Mouse (Mus musculus): ENCODE data around the gene Osbpl7. TPM values are rescaled to one million over a fixed set of nuclear protein-coding genes. Genes with fewer than 3 reads are reported as not detected.

The Osbpl7 gene
- total RNA-seq, 2 experiments from 2014 or later: 16.0 to 16.9 TPM

DNA sequence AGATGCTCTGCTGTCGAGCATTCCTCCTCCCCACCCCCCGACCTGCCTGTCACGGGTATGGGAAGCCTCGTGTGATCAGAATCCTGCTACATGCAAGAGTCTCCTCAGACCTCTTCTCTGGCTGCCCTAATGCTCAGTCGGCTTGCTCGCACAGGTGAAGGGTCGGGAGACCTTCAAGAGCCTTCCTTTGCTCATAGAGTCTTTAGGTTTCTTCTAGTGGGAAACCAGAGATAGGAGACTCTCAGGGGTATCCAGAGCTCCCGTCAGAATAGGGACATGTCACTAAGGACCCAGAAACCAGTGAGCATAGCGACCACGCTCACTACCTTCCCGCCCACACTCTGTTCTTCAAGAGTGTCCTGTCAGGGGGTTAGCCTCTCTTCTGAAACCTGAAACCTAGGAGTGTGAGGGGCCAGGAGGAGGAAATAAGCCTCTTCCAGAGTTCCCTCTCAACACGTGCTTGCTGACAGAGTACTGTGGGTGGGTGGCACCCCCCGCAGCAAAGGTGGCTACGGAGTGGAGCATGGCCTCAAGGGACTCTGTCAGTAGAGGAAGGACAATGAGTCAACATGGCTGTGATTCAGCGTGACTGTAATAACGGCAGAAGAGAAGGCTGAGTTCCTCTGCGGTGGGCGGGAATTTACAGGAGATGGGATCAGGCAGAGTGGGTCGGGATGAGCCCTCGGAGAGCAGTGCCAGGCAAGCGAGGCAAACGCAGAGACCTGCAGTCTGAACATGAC, 33.1 kb downstream of the Osbpl7 start:
- DNase-seq: peak in 1 of 2 experiments; percentile 41

DNA sequence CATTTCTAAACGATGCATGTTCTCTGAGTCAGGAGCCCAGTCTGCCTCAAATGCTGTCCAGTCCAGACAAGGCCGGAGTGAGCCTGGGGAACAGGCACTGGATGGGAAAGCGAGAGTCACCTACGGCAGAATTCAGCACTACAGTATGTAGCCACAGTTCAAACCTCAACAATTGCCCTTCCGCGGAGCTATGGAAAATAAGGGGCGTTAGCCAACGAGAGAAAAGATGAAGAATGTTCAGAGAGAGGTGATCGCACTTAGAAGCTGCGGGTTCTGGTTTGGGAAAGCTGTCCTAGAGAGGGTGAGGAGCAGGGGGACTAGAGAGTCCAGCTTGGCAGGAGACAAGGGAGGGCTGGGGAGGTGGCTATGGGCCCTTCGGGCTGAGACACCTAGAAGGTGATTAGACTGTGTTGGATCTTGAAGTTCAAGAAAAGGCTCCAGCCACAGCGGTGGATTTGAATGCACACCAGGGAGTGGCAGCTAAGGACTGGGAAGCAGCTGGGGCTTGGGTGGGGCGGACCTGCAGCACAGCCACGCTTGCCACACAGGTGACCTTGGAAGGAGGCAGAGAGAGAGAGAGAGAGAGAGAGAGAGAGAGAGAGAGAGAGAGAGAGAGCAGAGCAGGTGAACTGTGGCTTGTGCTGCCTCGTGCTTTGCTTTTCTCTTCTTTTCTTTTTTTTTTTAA, 34.5 kb downstream of the Osbpl7 start:
- no peak for DNase-seq

DNA sequence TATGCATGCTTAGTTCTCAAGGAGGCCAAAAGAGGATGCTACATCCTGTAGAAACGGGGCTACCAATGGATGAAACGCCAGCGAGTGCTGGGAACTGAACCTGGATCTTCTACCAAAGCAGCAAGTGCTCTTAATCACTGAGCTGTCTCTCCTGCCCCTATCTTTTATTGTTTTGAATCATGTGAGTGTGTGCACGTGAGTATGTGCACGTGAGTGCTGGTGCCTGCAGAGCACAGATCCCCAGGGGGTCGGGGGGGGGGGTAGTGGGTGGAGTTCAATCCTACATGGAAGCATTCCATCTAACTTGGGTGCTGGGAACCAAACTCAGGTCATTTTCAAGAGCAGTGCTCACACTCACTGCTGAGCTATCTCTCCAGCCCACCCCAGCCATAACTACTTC, 35.9 kb downstream of the Osbpl7 start:
- DNase-seq: no peak

DNA sequence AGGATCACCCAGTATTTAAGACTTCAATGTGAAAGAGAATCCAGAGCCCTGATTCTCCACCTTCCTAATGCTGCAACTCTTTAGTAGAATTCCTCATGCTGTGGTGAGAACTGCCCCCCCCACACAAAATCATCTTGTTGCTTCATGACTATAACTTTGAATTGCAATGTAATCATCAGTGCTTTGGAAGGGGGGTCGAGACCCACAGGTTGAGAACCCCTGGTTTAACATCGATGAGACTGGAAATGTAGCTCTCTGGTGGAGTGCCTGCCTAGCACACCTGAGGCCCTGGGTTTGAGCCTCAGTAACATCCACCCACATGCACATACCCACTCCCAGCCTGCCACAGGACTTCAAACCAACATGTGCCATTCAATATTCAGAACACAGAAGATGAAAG, 44.2 kb downstream of the Osbpl7 start:
- no peak for DNase-seq

DNA sequence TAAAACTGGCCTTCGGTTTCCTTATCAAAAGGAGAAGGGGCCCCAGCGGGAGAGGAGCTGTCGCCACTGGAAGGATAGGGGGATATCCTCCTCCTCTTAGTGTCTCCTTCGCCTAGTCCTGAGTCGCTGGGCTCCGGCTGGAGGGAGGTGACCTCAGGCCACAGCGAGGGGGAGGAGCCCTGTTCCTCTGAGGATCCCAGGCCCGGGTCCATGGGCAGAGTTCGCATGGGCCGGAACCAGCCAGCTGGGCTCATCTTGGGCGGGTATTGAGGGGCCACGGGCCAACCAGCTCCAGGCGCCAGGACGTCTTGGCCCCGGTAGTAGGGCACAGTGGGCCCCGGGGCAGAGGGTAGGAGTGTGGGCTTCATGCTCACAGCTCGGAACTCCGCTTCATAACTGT, 48.4 kb downstream of the Osbpl7 start:
- DNase-seq: no peak

DNA sequence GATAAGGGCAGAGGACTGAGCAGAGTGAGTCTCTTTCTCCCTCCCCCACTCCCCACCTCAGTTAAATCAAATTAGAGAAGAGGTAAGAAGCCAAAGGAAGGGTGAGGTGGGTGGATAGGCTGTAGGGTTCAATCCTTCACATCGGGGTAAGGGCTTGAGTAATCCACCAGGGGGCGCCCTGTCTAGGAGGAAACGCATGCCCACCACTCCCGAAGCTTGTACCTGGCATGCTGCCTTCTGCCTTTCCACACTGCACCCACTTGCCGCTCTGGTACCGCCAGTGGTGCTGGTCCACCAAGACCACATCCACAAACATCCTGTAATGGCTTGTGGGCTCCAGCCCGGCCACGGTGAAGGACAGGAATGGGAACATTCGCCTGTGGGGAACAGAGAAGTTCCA, 51.3 kb downstream of the Osbpl7 start:
- peak; percentile 27 to 32 for DNase-seq

DNA sequence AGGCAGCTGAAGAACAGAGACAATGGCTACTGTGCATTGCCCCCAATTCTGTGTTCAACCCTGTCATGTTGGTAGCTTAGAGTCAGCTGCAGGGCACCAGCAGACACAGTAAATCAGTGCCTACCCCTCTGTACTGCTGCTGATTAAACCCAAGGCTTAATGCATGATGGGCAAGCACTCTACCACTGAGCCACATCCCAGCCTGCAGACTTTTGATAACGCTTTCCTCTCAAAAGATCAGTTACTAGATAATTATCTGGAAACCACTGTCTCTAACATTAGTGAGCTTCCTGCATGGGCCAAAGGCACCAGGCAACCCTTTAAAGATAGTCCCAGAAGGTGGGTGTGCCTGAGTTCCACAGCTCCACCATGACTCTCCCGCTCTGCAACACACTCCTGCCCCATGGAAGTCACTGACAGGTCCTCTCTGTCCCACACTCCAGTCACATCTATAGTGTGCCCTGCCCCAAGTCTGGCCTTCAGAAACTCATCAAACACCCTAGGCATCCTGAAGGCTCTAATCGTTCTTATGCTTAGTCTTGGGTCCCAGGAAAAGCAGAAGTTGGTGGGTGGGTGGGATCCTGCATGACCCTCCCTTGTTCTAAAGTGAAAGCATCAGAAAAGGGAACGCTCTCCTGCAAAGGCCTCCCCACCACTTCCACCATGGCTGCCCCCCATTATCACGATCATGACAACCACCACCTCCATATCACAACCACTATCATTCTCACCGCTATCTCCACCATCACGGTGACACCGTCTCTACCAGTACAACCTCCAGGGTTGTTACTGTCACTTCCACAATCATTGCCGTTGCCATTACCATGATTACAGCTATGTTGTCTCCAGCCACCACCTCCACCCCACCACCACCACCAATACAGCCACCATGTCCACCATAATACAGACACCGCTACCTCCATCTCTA, 53.0 kb downstream of the Osbpl7 start:
- no peak for DNase-seq

DNA sequence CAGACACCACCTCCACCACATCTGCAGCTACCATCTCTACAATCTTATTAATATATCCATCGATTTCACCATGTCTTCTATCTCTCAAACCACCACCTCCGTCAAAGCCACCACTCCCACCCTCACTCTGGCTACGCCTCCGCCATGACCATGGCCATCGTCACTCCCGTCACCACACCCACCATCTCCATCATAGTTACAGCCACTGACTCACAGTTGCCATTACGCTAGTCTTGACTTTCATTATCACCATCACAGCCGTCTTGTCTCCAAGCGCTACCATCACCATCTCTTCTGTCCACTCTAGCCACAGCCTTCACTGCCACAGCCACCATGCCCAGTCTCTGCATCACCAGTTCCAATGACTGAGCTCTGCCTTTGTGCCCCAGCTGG, 53.7 kb downstream of the Osbpl7 start:
- DNase-seq: no peak

DNA sequence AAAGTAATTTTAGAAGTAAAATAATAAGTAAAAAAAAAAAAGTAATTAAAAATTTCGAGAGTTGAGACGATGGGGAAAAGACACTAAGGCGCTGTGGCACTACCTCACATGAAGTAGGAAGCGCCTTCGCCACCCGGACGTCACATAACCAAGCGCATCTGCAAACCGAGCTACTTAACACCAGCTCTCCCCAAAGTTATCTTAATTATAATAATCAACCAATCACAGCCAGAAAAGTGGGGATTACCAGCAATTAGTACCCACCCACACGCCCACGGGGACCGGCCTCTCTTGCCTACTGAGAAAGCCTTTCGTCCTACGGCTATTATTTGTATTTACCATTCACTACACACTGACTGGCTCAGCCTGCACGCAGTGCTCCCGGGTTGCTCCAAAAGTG, 58.5 kb downstream of the Osbpl7 start:
- DNase-seq: no peak

DNA sequence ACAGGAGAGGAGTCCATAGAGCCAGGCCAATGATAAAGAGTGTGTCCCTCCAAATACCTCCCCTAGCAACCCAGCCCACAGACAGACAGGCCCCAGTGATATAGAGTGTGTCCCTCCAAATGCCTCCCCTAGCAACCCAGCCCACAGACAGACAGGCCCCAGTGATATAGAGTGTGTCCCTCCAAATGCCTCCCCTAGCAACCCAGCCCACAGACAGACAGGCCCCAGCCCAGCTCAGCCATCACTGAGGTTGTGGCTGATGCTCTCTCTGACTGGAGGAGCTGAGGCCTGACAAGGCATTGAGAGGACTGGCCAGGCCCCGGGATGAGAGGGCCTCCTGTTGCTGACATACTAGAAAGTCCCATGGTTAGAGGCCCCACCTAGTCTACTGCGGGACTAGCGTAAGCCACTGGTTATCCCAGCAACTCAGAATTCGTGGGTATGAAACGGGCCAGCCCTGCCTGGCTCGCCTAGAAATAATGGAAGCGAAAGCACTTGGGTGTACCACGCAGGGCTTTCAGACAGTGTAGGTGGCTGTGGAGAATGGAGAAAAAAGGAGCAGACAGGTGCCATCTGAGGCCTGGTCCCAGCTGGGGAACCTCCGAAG, 62.2 kb downstream of the Osbpl7 start:
- DNase-seq: no peak

DNA sequence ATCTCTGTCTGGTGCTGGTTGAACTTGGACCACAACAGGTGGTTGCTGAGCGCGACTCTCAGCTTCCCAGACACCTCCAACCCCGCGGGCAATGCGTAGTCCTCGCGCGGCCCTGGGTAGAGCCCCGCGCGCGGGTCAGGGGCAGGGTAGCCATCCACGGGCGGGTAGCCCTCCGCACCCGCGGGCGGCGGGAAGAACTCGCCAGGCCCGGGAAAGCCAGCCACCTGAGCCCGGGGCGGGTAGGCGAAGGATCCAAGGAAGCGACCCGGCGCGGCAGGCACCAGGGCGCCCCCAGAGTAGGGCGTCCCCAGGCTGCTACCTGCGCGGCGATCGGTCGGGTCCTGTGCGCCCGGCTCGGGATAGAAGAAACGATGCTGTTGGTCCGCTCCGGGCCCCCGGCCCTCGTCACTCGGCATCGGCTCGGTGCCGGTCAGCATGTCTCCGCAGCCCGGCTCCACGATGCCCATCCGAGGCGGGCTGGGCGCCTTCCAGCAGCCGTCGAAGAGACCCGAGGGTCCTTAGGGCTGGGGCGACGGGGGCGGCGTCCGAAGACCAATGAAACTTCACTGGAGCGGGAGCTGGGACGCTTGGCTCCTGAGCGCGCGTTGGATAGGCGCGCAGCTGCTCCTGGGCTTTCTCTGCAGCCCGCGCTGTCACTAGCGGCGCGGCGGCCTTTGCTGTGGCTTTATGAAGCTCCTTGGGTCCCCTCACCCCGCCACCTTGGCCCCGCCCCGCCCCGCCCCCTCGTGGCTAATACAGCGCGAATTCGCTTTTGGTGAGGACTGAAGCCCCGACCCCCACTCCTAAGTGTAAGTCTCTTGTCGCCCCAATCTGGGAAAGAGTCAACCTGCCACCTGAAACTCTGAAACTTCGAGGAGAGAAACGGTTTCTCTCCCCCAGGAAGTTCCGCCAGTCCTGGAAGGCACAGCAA, 64.5 kb downstream of the Osbpl7 start, which contains the start of gene Tbx21:
Gene Tbx21 (minus strand): TSS at position 661 of the 931 bp plus-strand sequence.
- DNase-seq: no peak

DNA sequence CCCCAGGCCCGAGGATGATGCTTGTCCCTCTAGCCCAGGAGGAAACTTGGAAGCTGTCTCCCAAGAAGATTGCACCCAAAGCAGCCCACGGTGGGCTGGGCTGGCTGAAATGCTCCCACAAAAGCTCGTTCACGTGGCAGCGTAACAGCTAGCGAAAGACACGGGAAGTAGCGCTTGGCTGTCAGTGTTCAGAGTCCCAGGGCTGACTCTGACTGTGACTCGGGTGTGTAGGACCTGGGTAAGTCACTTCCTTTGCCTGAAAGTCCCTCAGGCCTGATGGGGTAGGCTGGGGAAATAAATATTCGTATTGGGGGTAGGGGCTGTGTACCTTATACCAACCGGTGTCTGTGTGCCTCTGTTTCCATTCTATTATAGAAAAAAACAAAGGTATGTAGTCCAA, 65.4 kb downstream of the Osbpl7 start:
- DNase-seq: no peak

Small RNA genes within 50 kb of the gene (microRNA-seq; reads per million reads assigned to microRNA genes)
- gene Mir8103: 0 to 1.1 reads per million in 2 experiments

Other genes with a start within 250 kb of the Osbpl7 start
- gene Nfe2l1, start 220.7 kb upstream of the Osbpl7 start, total RNA-seq (2021): 100 to 1,000 TPM; 201 to 234 TPM
- gene Copz2, start 200.8 kb upstream of the Osbpl7 start, total RNA-seq (2021): 1 to 10 TPM; 5.5 to 7.8 TPM
- 10 to 100 TPM; 32.8 to 34.0 TPM for gene Cdk5rap3, start 134.1 kb upstream of the Osbpl7 start, total RNA-seq (2021)
- gene Prr15l, start 122.5 kb upstream of the Osbpl7 start, total RNA-seq (2021): not detected
- gene Pnpo, start 106.6 kb upstream of the Osbpl7 start, total RNA-seq (2021): 10 to 100 TPM; 29.8 to 34.5 TPM
- gene Sp2, start 67.7 kb upstream of the Osbpl7 start, total RNA-seq (2021): 10 to 100 TPM; 12.3 to 12.6 TPM
- 1 to 10 TPM in 1 of 2 experiments, under 1 TPM in 1; 0.78 to 1.2 TPM for gene Sp6, start 37.2 kb upstream of the Osbpl7 start, total RNA-seq (2021)
- gene Scrn2, start 20.7 kb upstream of the Osbpl7 start, total RNA-seq (2021): 1 to 10 TPM; 4.5 to 4.9 TPM
- under 1 TPM; 0.76 to 0.85 TPM for gene Lrrc46, start 9.2 kb upstream of the Osbpl7 start, total RNA-seq (2021)
- 10 to 100 TPM; 74.8 to 75.4 TPM for gene Mrpl10, start 9.1 kb upstream of the Osbpl7 start, total RNA-seq (2021)
- gene Tbx21, start 64.7 kb downstream of the Osbpl7 start, total RNA-seq (2021): under 1 TPM in 1 of 2 experiments, not detected in 1; 0.15 TPM
- 10 to 100 TPM; 83.8 to 94.3 TPM for gene Tbkbp1, start 100.9 kb downstream of the Osbpl7 start, total RNA-seq (2021)
- 100 to 1,000 TPM; 128 to 132 TPM for gene Kpnb1, start 137.3 kb downstream of the Osbpl7 start, total RNA-seq (2021)
- gene Npepps, start 230.0 kb downstream of the Osbpl7 start, total RNA-seq (2021): 100 to 1,000 TPM; 150 to 154 TPM